Mouse (Mus musculus) heart, adult 2 months (tissue): ENCODE measurements around the gene Nsg1. TPM values are rescaled to one million over a fixed set of nuclear protein-coding genes. Genes with fewer than 3 reads are reported as not detected.

ENCODE experiments used
- DNase-seq, 2 experiments: peaks; one replicate each; pipeline ENCODE4 v3.0.0; 2021
- H3K27ac ChIP-seq: fragments of 200-600 bp; 2 replicates; pipeline ENCODE4 v1.8.1; 2022
- H3K27me3 ChIP-seq: fragments of 200-500 bp; 2 replicates; pipeline ENCODE4 v1.6.1; 2012; ENCODE audit warnings: mild to moderate bottlenecking, low read length, inconsistent platforms, mixed read lengths; ENCODE audit not compliant: control insufficient read depth, insufficient read depth
- H3K36me3 ChIP-seq: fragments of 200-500 bp; 2 replicates; pipeline ENCODE4 v1.6.1; 2012; ENCODE audit warnings: low read length, inconsistent platforms; ENCODE audit not compliant: control insufficient read depth, insufficient read depth
- H3K4me1 ChIP-seq: fragments of 200-500 bp; 2 replicates; pipeline ENCODE4 v1.6.1; 2011; ENCODE audit warnings: low read length; ENCODE audit not compliant: control insufficient read depth, insufficient read depth
- H3K4me3 ChIP-seq: fragments of 200-600 bp; 2 replicates; pipeline ENCODE4 v1.8.1; 2022
- H3K79me2 ChIP-seq: fragments of 200-500 bp; replicated peaks from 2 replicates; pipeline ENCODE4 v1.6.1; 2012; ENCODE audit warnings: mild to moderate bottlenecking, inconsistent platforms, low read length, moderate library complexity, mixed read lengths; ENCODE audit not compliant: control insufficient read depth, insufficient read depth
- H3K9ac ChIP-seq: fragments of 200-500 bp; 2 replicates; pipeline ENCODE4 v1.6.1; 2012; ENCODE audit warnings: low read depth, mild to moderate bottlenecking, control low read depth, inconsistent platforms, low read length, mixed read lengths
- CTCF ChIP-seq: fragments of 200-600 bp; IDR thresholded peaks from 2 replicates; pipeline ENCODE4 v1.8.1; 2022; ENCODE audit warnings: antibody characterized with exemption, mild to moderate bottlenecking, moderate library complexity
- EP300 ChIP-seq: fragments of 200-500 bp; IDR thresholded peaks from 2 replicates; pipeline ENCODE4 v1.6.1; 2011; ENCODE audit warnings: low read depth, low read length, control low read depth; ENCODE audit not compliant: insufficient read depth
- POLR2A ChIP-seq: fragments of 200-500 bp; IDR thresholded peaks from 2 replicates; pipeline ENCODE4 v1.6.1; 2011; ENCODE audit warnings: mild to moderate bottlenecking, low read depth, low read length, control low read depth; ENCODE audit not compliant: insufficient read depth
- WGBS: fragments of 180-500 bp; shearing (Covaris S2); methylation state at CpG from one replicate; pipeline ENCODE4 v1.1.7; 2018; 5-methylcytosine and 5-hydroxymethylcytosine counted together
- intact Hi-C: fragments of 180-260 bp; cut with DNase I; formaldehyde crosslinking; loops from one replicate; pipeline ENCODE4 v1.15.1; 2025
- long read RNA-seq: library from polyadenylated mRNA; stranded (forward); transcript quantifications from one replicate; pipeline ENCODE4 v2.0.0, GENCODE M21; 2021
- polyA plus RNA-seq: library from polyadenylated mRNA; depleted of rRNA; stranded (reverse); fragments of >200 nt; gene quantifications from 2 replicates; pipeline ENCODE4 v1.2.3, GENCODE M21; 2012; rRNA removed
- total RNA-seq, 2 experiments: library from RNA; stranded (reverse); gene quantifications; 2 replicates each; pipeline ENCODE4 v1.2.3; 2021

Gene Nsg1
- 1 to 10 TPM; 6.8 to 7.8 TPM for total RNA-seq
- polyA plus RNA-seq = 9.7 and 12.5 TPM in 2 replicates
- long read RNA-seq, partial matches to known transcripts = 0 of 2 reads
- long read RNA-seq, other reads (novel, unspliced or antisense) = 2 of 2 reads

GRCm38 (mm10) chr5:38159634-38160413, at the start of gene Nsg1:
Nsg1 (minus strand) TSS chr5:38159907.
- peak within 1 kb of the TSS; percentile 80 for H3K9ac ChIP-seq
- peak within 1 kb of the TSS; percentile 74 for H3K4me3 ChIP-seq
- peak within 1 kb of the TSS; percentile 56; the same call in 1 of the 2 replicates for H3K27ac ChIP-seq
- no peak for DNase-seq
- no peaks in the 10 kb centered on the region for H3K79me2 ChIP-seq
- H3K36me3 ChIP-seq = no peaks in the 10 kb centered on the region
- no peaks in the 10 kb centered on the region for H3K4me1 ChIP-seq
- TF ChIP-seq EP300 = no peak
- TF ChIP-seq POLR2A = no peak
- no peak for TF ChIP-seq CTCF
- 13% methylated on average over 35 of the region's 35 CpGs for WGBS
- H3K27me3 ChIP-seq = peaks cover 2% of the 10 kb centered on the region
- intact Hi-C loops = no loop called here

GRCm38 (mm10) chr5:38208985-38209384, 49.3 kb upstream of the Nsg1 start:
- WGBS = 39% methylated on average over 8 of the region's 8 CpGs
- Histone ChIP-seq H3K27ac (no peak overlapping the region), H3K36me3 (no peaks in the 10 kb centered on the region)

GRCm38 (mm10) chr5:38205303-38205726, 45.6 kb upstream of the Nsg1 start:
- no peaks in the 10 kb centered on the region for H3K27me3 ChIP-seq
- no peaks in the 10 kb centered on the region for H3K79me2 ChIP-seq
- H3K4me1 ChIP-seq = peaks cover 1% of the 10 kb centered on the region
- no peak overlapping the region for H3K4me3 ChIP-seq
- no peak overlapping the region for H3K9ac ChIP-seq
- H3K36me3 ChIP-seq = no peaks in the 10 kb centered on the region
- no peak for TF ChIP-seq EP300
- TF ChIP-seq CTCF = no peak
- no peak for TF ChIP-seq POLR2A
- intact Hi-C loops = no loop called here
- 52% methylated on average over 7 of the region's 7 CpGs for WGBS
- no peak overlapping the region for H3K27ac ChIP-seq
- DNase-seq = no peak

More at GRCm38 (mm10) chr5:38208985-38209384, 49.3 kb upstream of the Nsg1 start:
- Histone ChIP-seq H3K4me3 (no peak overlapping the region), H3K27me3 (no peaks in the 10 kb centered on the region), H3K79me2 (no peaks in the 10 kb centered on the region), H3K4me1 (peaks cover 1% of the 10 kb centered on the region), H3K9ac (no peak overlapping the region)
- intact Hi-C loops = no loop called here
- no peak for DNase-seq
- no peak for TF ChIP-seq POLR2A
- no peak for TF ChIP-seq CTCF
- no peak for TF ChIP-seq EP300

GRCm38 (mm10) chr5:38199686-38200085, 40.0 kb upstream of the Nsg1 start:
- intact Hi-C loops = loop anchor here (5.0 to 10.0 kb wide), 3 partner anchors 102 to 902 kb away; no protein-coding TSS in a partner anchor

GRCm38 (mm10) chr5:38197482-38197823, 37.7 kb upstream of the Nsg1 start:
- no peak for TF ChIP-seq POLR2A
- peak; percentile 91 for TF ChIP-seq CTCF
- TF ChIP-seq EP300 = peak; percentile 80
- no peak overlapping the region for H3K4me3 ChIP-seq
- no peak overlapping the region for H3K9ac ChIP-seq
- no peaks in the 10 kb centered on the region for H3K27me3 ChIP-seq
- DNase-seq = peak; percentile 74 to 86
- H3K36me3 ChIP-seq = no peaks in the 10 kb centered on the region
- WGBS = 21% methylated on average over 7 of the region's 7 CpGs
- intact Hi-C loops = loop anchor here (5.0 to 10.0 kb wide), 3 partner anchors 100 to 900 kb away; no protein-coding TSS in a partner anchor
- H3K79me2 ChIP-seq = no peaks in the 10 kb centered on the region
- H3K27ac ChIP-seq = no peak overlapping the region
- no peaks in the 10 kb centered on the region for H3K4me1 ChIP-seq

More at GRCm38 (mm10) chr5:38199686-38200085, 40.0 kb upstream of the Nsg1 start:
- Histone ChIP-seq H3K9ac (no peak overlapping the region), H3K36me3 (no peaks in the 10 kb centered on the region), H3K4me3 (no peak overlapping the region), H3K27me3 (no peaks in the 10 kb centered on the region), H3K4me1 (no peaks in the 10 kb centered on the region), H3K27ac (no peak overlapping the region), H3K79me2 (no peaks in the 10 kb centered on the region)
- no peak for DNase-seq
- 79% methylated on average over 2 of the region's 2 CpGs for WGBS
- TF ChIP-seq EP300 (no peak), POLR2A (no peak), CTCF (no peak)

GRCm38 (mm10) chr5:38196821-38197481, 37.2 kb upstream of the Nsg1 start:
- no peaks in the 10 kb centered on the region for H3K36me3 ChIP-seq
- DNase-seq = no peak
- TF ChIP-seq POLR2A (no peak), EP300 (no peak), CTCF (no peak)
- no peaks in the 10 kb centered on the region for H3K79me2 ChIP-seq
- no peaks in the 10 kb centered on the region for H3K27me3 ChIP-seq
- 63% methylated on average over 5 of the region's 5 CpGs for WGBS
- no peak overlapping the region for H3K4me3 ChIP-seq
- intact Hi-C loops = loop anchor here (5.0 to 10.0 kb wide), 3 partner anchors 100 to 900 kb away; no protein-coding TSS in a partner anchor
- H3K4me1 ChIP-seq = no peaks in the 10 kb centered on the region
- no peak overlapping the region for H3K27ac ChIP-seq
- no peak overlapping the region for H3K9ac ChIP-seq
